Comparison of ENCODE assay signal across 23 mouse cellular contexts in the genomic region with DNA sequence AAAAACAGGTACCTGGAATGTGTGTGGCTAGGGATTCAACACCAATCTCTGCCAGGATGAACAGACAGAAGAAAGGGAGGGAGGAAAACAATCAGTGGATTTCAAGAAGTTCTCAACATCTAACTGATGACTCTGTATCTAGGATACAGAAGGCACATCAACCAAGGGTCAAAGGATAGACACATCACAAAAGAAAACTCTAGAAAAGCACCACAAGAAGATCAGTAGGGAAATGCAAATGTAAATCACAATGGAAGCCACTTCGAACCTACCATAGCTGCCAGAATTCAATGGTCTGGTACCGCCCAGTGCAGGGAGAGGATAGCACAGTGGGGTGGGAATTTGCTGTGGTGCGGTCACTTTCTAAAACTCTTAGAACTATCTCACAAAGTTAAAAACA. TPM values are rescaled to one million over a fixed set of nuclear protein-coding genes. Genes with fewer than 3 reads are reported as not detected.
A peak's percentile ranks its signal among the peaks of the same experiment; 100 is the strongest.
DNase-seq lines count a peak whose midpoint lies in the region; ATAC-seq and TF ChIP-seq lines count a peak whose summit lies in the region.
"Had no signal": no experiment of that assay in that cellular context is flagged by ENCODE, and none has a peak within 500 bp of the region (broad histone marks: within the 10 kb centered on the region; RNA-seq: fewer than 3 reads in every experiment).

No protein-coding gene starts in this region.

- no peak overlapping the region for H3K4me3 ChIP-seq in midbrain, embryonic 11.5 days (ENCODE audit: low read depth, low read length)
- H3K4me3 ChIP-seq in midbrain, embryonic 10.5 days = no peak overlapping the region
- H3K4me3 ChIP-seq in ES-E14 (ENCODE audit: insufficient read depth in 1 of 2, low read depth in 1 of 2, low read length in 2 of 2, poor library complexity in 1 of 2, severe bottlenecking in 1 of 2) = no peak overlapping the region
- no peak overlapping the region for H3K4me3 ChIP-seq in neural tube, embryonic 15.5 days (replicated peaks)
- H3K4me3 ChIP-seq: embryonic facial prominence, embryonic 13.5 days; embryonic facial prominence, embryonic 15.5 days; erythroblast, embryonic 14.5 days; forebrain, embryonic 10.5 days; forebrain, embryonic 12.5 days had no signal

- no peak overlapping the region for H3K27ac ChIP-seq in midbrain, embryonic 11.5 days (ENCODE audit: low read depth, low read length)
- H3K27ac ChIP-seq in midbrain, embryonic 10.5 days (replicated peaks) = no peak overlapping the region
- no peak overlapping the region for H3K27ac ChIP-seq in ES-E14 (ENCODE audit: insufficient read depth, low read depth, low read length, poor library complexity, severe bottlenecking)
- no peak overlapping the region for H3K27ac ChIP-seq in neural tube, embryonic 15.5 days (replicated peaks)
- H3K27ac ChIP-seq: embryonic facial prominence, embryonic 13.5 days; embryonic facial prominence, embryonic 15.5 days had no signal

- no peak overlapping the region for H3K4me2 ChIP-seq in midbrain, embryonic 11.5 days
- no peak overlapping the region for H3K4me2 ChIP-seq in neural tube, embryonic 15.5 days
- H3K4me2 ChIP-seq: embryonic facial prominence, embryonic 15.5 days had no signal

- DNase-seq in midbrain, embryonic 11.5 days (ENCODE audit: low spot score, missing footprints) = peak; percentile 47
- no peak for DNase-seq in midbrain, embryonic 10.5 days (ENCODE audit: low spot score)
- DNase-seq in ES-E14 (ENCODE audit: low read depth, low spot score) = peak; percentile 15
- peak; percentile 50 for DNase-seq in ZHBTc4 (ENCODE audit: low read depth, low spot score)
- no peak for DNase-seq in thymus, postnatal 4 days
- DNase-seq: adrenal gland, adult 2 months; adrenal gland, postnatal 10 days; adrenal gland, postnatal 25 days; cerebellum, adult 11 months; cerebellum, adult 18-20 months; cerebellum, adult 8-10 months; cerebellum, adult 9-11 months; cerebellum, postnatal 14 days; cerebellum, postnatal 36 days; embryo, embryonic 11 days had no signal

- H3K9me3 ChIP-seq in midbrain, embryonic 11.5 days (ENCODE audit: control insufficient read depth, low read length) = no peaks in the 10 kb centered on the region
- H3K9me3 ChIP-seq in midbrain, embryonic 10.5 days (replicated peaks) = no peaks in the 10 kb centered on the region
- no peaks in the 10 kb centered on the region for H3K9me3 ChIP-seq in ES-E14 (ENCODE audit: control insufficient read depth, insufficient read depth, low read depth, low read length)
- no peaks in the 10 kb centered on the region for H3K9me3 ChIP-seq in neural tube, embryonic 15.5 days (replicated peaks)
- H3K9me3 ChIP-seq: embryonic facial prominence, embryonic 13.5 days; embryonic facial prominence, embryonic 15.5 days; forebrain, embryonic 10.5 days; forebrain, embryonic 12.5 days had no signal

- no peak overlapping the region for H3K9ac ChIP-seq in midbrain, embryonic 11.5 days (ENCODE audit: low read length)
- H3K9ac ChIP-seq in ES-E14 (ENCODE audit: insufficient read depth, low read depth, low read length, poor library complexity, severe bottlenecking) = no peak overlapping the region
- no peak overlapping the region for H3K9ac ChIP-seq in neural tube, embryonic 15.5 days (replicated peaks)
- H3K9ac ChIP-seq: embryonic facial prominence, embryonic 15.5 days; forebrain, embryonic 12.5 days had no signal

- WGBS in midbrain, embryonic 11.5 days = 76% methylated on average over 3 of the region's 3 CpGs
- WGBS in midbrain, embryonic 10.5 days = 87% methylated on average over 3 of the region's 3 CpGs
- 77% methylated on average over 3 of the region's 3 CpGs for WGBS in neural tube, embryonic 15.5 days

- H3K27me3 ChIP-seq in midbrain, embryonic 11.5 days (ENCODE audit: control insufficient read depth, insufficient read depth, low read length) = no peaks in the 10 kb centered on the region
- H3K27me3 ChIP-seq in midbrain, embryonic 10.5 days (ENCODE audit: low read depth, poor library complexity, severe bottlenecking) = no peaks in the 10 kb centered on the region
- H3K27me3 ChIP-seq in neural tube, embryonic 15.5 days (replicated peaks) = no peaks in the 10 kb centered on the region
- H3K27me3 ChIP-seq: embryonic facial prominence, embryonic 13.5 days; embryonic facial prominence, embryonic 15.5 days; forebrain, embryonic 12.5 days had no signal

- 0 out of 2 replicates have a peak, but pooled peaks cover 2% of the 10 kb centered on the region for H3K4me1 ChIP-seq in midbrain, embryonic 11.5 days (ENCODE audit: control insufficient read depth, insufficient read depth, low read length)
- peaks cover 25% of the 10 kb centered on the region for H3K4me1 ChIP-seq in midbrain, embryonic 10.5 days
- H3K4me1 ChIP-seq in ES-E14 (ENCODE audit: control insufficient read depth in 2 of 2, insufficient read depth in 2 of 2, low read length in 2 of 2, poor library complexity in 1 of 2) = no peaks in the 10 kb centered on the region
- H3K4me1 ChIP-seq in neural tube, embryonic 15.5 days = peaks cover 33% of the 10 kb centered on the region

- ATAC-seq in midbrain, embryonic 11.5 days (ENCODE audit: low FRiP score) = no peak
- no peak for ATAC-seq in neural tube, embryonic 15.5 days (ENCODE audit: low FRiP score)
- ATAC-seq: forebrain, embryonic 14.5 days; forebrain, embryonic 16.5 days had no signal

- H3K36me3 ChIP-seq in midbrain, embryonic 11.5 days (ENCODE audit: control insufficient read depth, insufficient read depth, low read length) = no peaks in the 10 kb centered on the region
- no peaks in the 10 kb centered on the region for H3K36me3 ChIP-seq in midbrain, embryonic 10.5 days
- H3K36me3 ChIP-seq in ES-E14 (ENCODE audit: control insufficient read depth, insufficient read depth, low read length, poor library complexity, severe bottlenecking) = no peaks in the 10 kb centered on the region
- H3K36me3 ChIP-seq in neural tube, embryonic 15.5 days = no peaks in the 10 kb centered on the region
- H3K36me3 ChIP-seq: embryonic facial prominence, embryonic 13.5 days; embryonic facial prominence, embryonic 15.5 days; forebrain, embryonic 10.5 days; forebrain, embryonic 12.5 days had no signal

- in situ Hi-C loops in ES-E14 (cut with MboI; ENCODE audit: low sequenced_read_pairs in 2 of 2, unreplicated experiment in 2 of 2) = no loop called here

TF ChIP-seq in ES-E14, 5 proteins besides CTCF, POLR2A, EP300 and RAD21:
- TF ChIP-seq ZC3H11A (IDR thresholded peaks at IDR 0.05; ENCODE audit: borderline replicate concordance, low read depth, low read length) (no peak), HCFC1 (IDR thresholded peaks at IDR 0.05; ENCODE audit: borderline replicate concordance, insufficient read depth, low read length) (no peak), MAFK (IDR thresholded peaks at IDR 0.05; ENCODE audit: insufficient read depth, low read depth, low read length) (no peak), ZNF384 (IDR thresholded peaks at IDR 0.05; ENCODE audit: low read depth, low read length) (no peak), CHD2 (IDR thresholded peaks at IDR 0.05; ENCODE audit: low read depth, low read length) (no peak)
TF ChIP-seq in ES-E14: peak in this region for 0.

RNA-seq across cellular contexts. Expression of a gene that starts 45.8 kb away (rescaled TPM):
- 96.2 and 96.4 TPM in 2 replicates for polyA plus RNA-seq in midbrain, embryonic 11.5 days (2014; fragmentation: Nextera tagmentation; extraction: Ambion mirVana)
- polyA plus RNA-seq in midbrain, embryonic 10.5 days (2016; fragmentation: Nextera tagmentation; extraction: Ambion mirVana) = 37.3 and 59.0 TPM in 2 replicates
- 34.2 and 37.3 TPM in 2 replicates for total RNA-seq in ES-E14 (2012; rRNA removed)
- 152 and 181 TPM in 2 replicates for polyA plus RNA-seq in neural tube, embryonic 15.5 days (2015; fragmentation: Nextera tagmentation; extraction: Ambion mirVana)
- polyA plus RNA-seq: erythroblast, embryonic 14.5 days had no signal

Comparison
In these comparisons a context has a peak if more than half of its experiments do, and no peak if none do; other contexts are left out.
1. DNase-seq: peak in midbrain, embryonic 11.5 days (single experiment), ES-E14 (single experiment) and ZHBTc4 (single experiment); none in midbrain, embryonic 10.5 days (single experiment) and thymus, postnatal 4 days (single experiment).